Mouse (Mus musculus) CH12.LX (cell line): ENCODE measurements around the gene Zfp189. TPM values are rescaled to one million over a fixed set of nuclear protein-coding genes. Genes with fewer than 3 reads are reported as not detected.

Source experiments
- DNase-seq: peaks from one replicate; pipeline ENCODE4 v3.0.0-alpha.2; 2013; ENCODE audit errors: extremely low read depth
- H3K27ac ChIP-seq: 2 replicates; pipeline ENCODE4 v1.5.1; 2012; ENCODE audit warnings: low read depth, mild to moderate bottlenecking, control low read depth, moderate library complexity; ENCODE audit not compliant: insufficient read depth
- H3K27me3 ChIP-seq: replicated peaks from 2 replicates; pipeline ENCODE3; 2012; ENCODE audit warnings: inconsistent platforms
- H3K36me3 ChIP-seq, 2 experiments: replicated peaks in 1 of 2; 2 replicates each; pipeline versions ENCODE3 to v1.6.1; 2012; ENCODE audit warnings: inconsistent platforms in 1 of 2, low read length in 1 of 2, mild to moderate bottlenecking in 1 of 2, mixed read lengths in 1 of 2, moderate library complexity in 1 of 2; ENCODE audit not compliant: control insufficient read depth in 1 of 2, insufficient read depth in 1 of 2
- H3K4me1 ChIP-seq, 2 experiments: 2 replicates each; pipeline ENCODE4 v1.6.1; 2012; ENCODE audit warnings: inconsistent platforms in 1 of 2, moderate library complexity in 1 of 2; ENCODE audit not compliant: insufficient read depth in 2 of 2, control insufficient read depth in 1 of 2
- H3K4me2 ChIP-seq: 2 replicates; pipeline ENCODE4 v1.6.1; 2012; ENCODE audit warnings: low read depth, mild to moderate bottlenecking, control low read depth; ENCODE audit not compliant: poor library complexity, insufficient read depth, severe bottlenecking
- H3K4me3 ChIP-seq, 3 experiments: fragments of 150-350 bp in 1 of 3; sonication (generic) in 1 of 3; replicated peaks in 1 of 3; 2 replicates each; pipeline versions ENCODE3 to v1.5.1; 2011 to 2012; ENCODE audit warnings: low read depth in 2 of 3, low read length in 2 of 3, mild to moderate bottlenecking in 2 of 3, moderate library complexity in 2 of 3, control low read depth in 1 of 3, improper control_type of control experiment in 1 of 3, inconsistent platforms in 1 of 3, mixed read lengths in 1 of 3; ENCODE audit not compliant: poor library complexity in 1 of 3
- H3K79me2 ChIP-seq: replicated peaks from 2 replicates; pipeline ENCODE4 v1.6.1; 2012; ENCODE audit warnings: mild to moderate bottlenecking, moderate library complexity; ENCODE audit not compliant: control insufficient read depth, poor library complexity, insufficient read depth, severe bottlenecking; ENCODE audit errors: extremely low read depth
- H3K9ac ChIP-seq: 2 replicates; pipeline ENCODE4 v1.6.1; 2012; ENCODE audit warnings: low read depth, mild to moderate bottlenecking, control low read depth, moderate library complexity; ENCODE audit not compliant: insufficient read depth
- H3K9me3 ChIP-seq: replicated peaks from 2 replicates; pipeline ENCODE3; 2012; ENCODE audit warnings: low read length, inconsistent platforms, mixed read lengths
- CHD1 ChIP-seq: IDR thresholded peaks from 2 replicates; pipeline ENCODE4 v1.6.1; 2012; ENCODE audit warnings: low read depth, low read length, improper control_type of control experiment, inconsistent platforms
- CTCF ChIP-seq, 2 experiments: IDR thresholded peaks in 1 of 2; conservative IDR thresholded peaks in 1 of 2; 2 replicates each; pipeline ENCODE4 v1.5.1; 2011 to 2012; ENCODE audit warnings: low read depth in 2 of 2, low read length in 2 of 2, improper control_type of control experiment in 1 of 2, inconsistent platforms in 1 of 2, mild to moderate bottlenecking in 1 of 2, moderate library complexity in 1 of 2
- E2F4 ChIP-seq: IDR thresholded peaks from 2 replicates; pipeline ENCODE4 v1.6.1; 2011; ENCODE audit warnings: low read depth, low read length, improper control_type of control experiment; ENCODE audit not compliant: insufficient replicate concordance
- ELF1 ChIP-seq: IDR thresholded peaks from 2 replicates; pipeline ENCODE4 v1.6.1; 2014; ENCODE audit warnings: low read depth, mild to moderate bottlenecking, inconsistent platforms, low read length, improper control_type of control experiment
- EP300 ChIP-seq: IDR thresholded peaks from 2 replicates; pipeline ENCODE4 v1.6.1; 2011; ENCODE audit warnings: low read length, improper control_type of control experiment
- GABPA ChIP-seq: IDR thresholded peaks from 2 replicates; pipeline ENCODE4 v1.6.1; 2012; ENCODE audit warnings: low read depth, low read length, improper control_type of control experiment, inconsistent platforms; ENCODE audit not compliant: insufficient replicate concordance
- JUN ChIP-seq: IDR thresholded peaks from 2 replicates; pipeline ENCODE4 v1.6.1; 2011; ENCODE audit warnings: low read depth, mild to moderate bottlenecking, low read length, improper control_type of control experiment, moderate library complexity; ENCODE audit not compliant: insufficient read depth
- MAZ ChIP-seq: IDR thresholded peaks from 2 replicates; pipeline ENCODE4 v1.6.1; 2012; ENCODE audit warnings: low read depth, mild to moderate bottlenecking, inconsistent platforms, low read length, improper control_type of control experiment, moderate library complexity
- MEF2A ChIP-seq: IDR thresholded peaks from 2 replicates; pipeline ENCODE4 v1.6.1; 2014; ENCODE audit warnings: low read depth, mild to moderate bottlenecking, inconsistent platforms, low read length, improper control_type of control experiment, borderline replicate concordance
- MXI1 ChIP-seq: IDR thresholded peaks from 2 replicates; pipeline ENCODE4 v1.6.1; 2011; ENCODE audit warnings: mild to moderate bottlenecking, low read depth, low read length, improper control_type of control experiment
- MYC ChIP-seq: IDR thresholded peaks from 2 replicates; pipeline ENCODE4 v1.6.1; 2011; ENCODE audit warnings: low read depth, mild to moderate bottlenecking, improper control_type of control experiment, low read length
- NELFE ChIP-seq: IDR thresholded peaks from 2 replicates; pipeline ENCODE4 v1.6.1; 2011; ENCODE audit warnings: low read depth, low read length, improper control_type of control experiment
- NRF1 ChIP-seq: IDR thresholded peaks from 2 replicates; pipeline ENCODE4 v1.6.1; 2014; ENCODE audit warnings: low read depth, mild to moderate bottlenecking, inconsistent platforms, low read length, improper control_type of control experiment, moderate library complexity
- PAX5 ChIP-seq: IDR thresholded peaks from 2 replicates; pipeline ENCODE4 v1.6.1; 2012; ENCODE audit warnings: low read length, inconsistent platforms, mixed read lengths
- POLR2AphosphoS2 ChIP-seq: IDR thresholded peaks from 2 replicates; pipeline ENCODE4 v1.6.1; 2011; ENCODE audit warnings: low read depth, low read length, improper control_type of control experiment
- RAD21 ChIP-seq: IDR thresholded peaks from 2 replicates; pipeline ENCODE4 v1.6.1; 2011; ENCODE audit warnings: low read depth, mild to moderate bottlenecking, low read length, improper control_type of control experiment, moderate library complexity
- SMC3 ChIP-seq: IDR thresholded peaks from 2 replicates; pipeline ENCODE4 v1.6.1; 2011; ENCODE audit warnings: low read depth, low read length, improper control_type of control experiment
- TBP ChIP-seq: conservative IDR thresholded peaks from 2 replicates; pipeline ENCODE4 v1.6.1; 2011; ENCODE audit warnings: low read depth, low read length, improper control_type of control experiment
- USF2 ChIP-seq: conservative IDR thresholded peaks from 2 replicates; pipeline ENCODE4 v1.6.1; 2011; ENCODE audit warnings: low read depth, low read length, improper control_type of control experiment
- ZKSCAN1 ChIP-seq: IDR thresholded peaks from 2 replicates; pipeline ENCODE4 v1.6.1; 2012; ENCODE audit warnings: low read depth, inconsistent platforms, low read length, improper control_type of control experiment, borderline replicate concordance
- ZNF384 ChIP-seq: IDR thresholded peaks from 2 replicates; pipeline ENCODE4 v1.6.1; 2012; ENCODE audit warnings: low read depth, low read length, improper control_type of control experiment, inconsistent platforms
- dilution Hi-C: fragments of 300-500 bp; cut with MboI; formaldehyde crosslinking; loops from 2 replicates; pipeline ENCODE4 v1.14.3; 2020; ENCODE audit warnings: low sequenced_read_pairs; ENCODE audit not compliant: extremely low pct_unique_long_range_greater_than_20kb, extremely low pct_ligation_motif_present
- in situ Hi-C: fragments of 300-500 bp; cut with MboI; formaldehyde crosslinking; loops from 3 replicates; pipeline ENCODE4 v1.14.3; 2019; ENCODE audit warnings: low sequenced_read_pairs, low pct_ligation_motif_present, low pct_unique_long_range_greater_than_20kb, mixed read lengths
- polyA plus RNA-seq: library from polyadenylated mRNA; unstranded; fragments of >175 nt; gene quantifications from 2 replicates; pipeline ENCODE4 v1.2.1, GENCODE M21; 2012; ENCODE audit warnings: low read depth; ENCODE audit not compliant: insufficient read length
- total RNA-seq, 2 experiments: library from RNA; depleted of rRNA; stranded (reverse); fragments of 300-350 nt in 1 of 2; fragments of >200 nt in 1 of 2; gene quantifications; 2 replicates each; pipeline ENCODE4 v1.2.3; 2012 to 2014

Gene Zfp189
- total and polyA plus RNA-seq, 3 experiments: 1.6 to 5.1 (median 4.3) TPM

- TF ChIP-seq ELF1 (no peak), GABPA (no peak), USF2 (no peak)
- no peaks in the 10 kb centered on the region for H3K27me3 ChIP-seq
- dilution Hi-C loops (no loop called here), in situ Hi-C loops (no loop called here)
- no peak overlapping the region for H3K9ac ChIP-seq
- H3K4me1 ChIP-seq: no peaks in the 10 kb centered on the region
- H3K9me3 ChIP-seq: no peaks in the 10 kb centered on the region
- no peaks in the 10 kb centered on the region for H3K79me2 ChIP-seq
- no peaks in the 10 kb centered on the region for H3K36me3 ChIP-seq
- H3K4me3 ChIP-seq: no peak overlapping the region
- no peak overlapping the region for H3K4me2 ChIP-seq
- H3K27ac ChIP-seq: no peak overlapping the region
- DNase-seq: no peak
Observed at GRCm38 (mm10) chr4:49546873-49547543, 26.0 kb downstream of the Zfp189 start.

DNA sequence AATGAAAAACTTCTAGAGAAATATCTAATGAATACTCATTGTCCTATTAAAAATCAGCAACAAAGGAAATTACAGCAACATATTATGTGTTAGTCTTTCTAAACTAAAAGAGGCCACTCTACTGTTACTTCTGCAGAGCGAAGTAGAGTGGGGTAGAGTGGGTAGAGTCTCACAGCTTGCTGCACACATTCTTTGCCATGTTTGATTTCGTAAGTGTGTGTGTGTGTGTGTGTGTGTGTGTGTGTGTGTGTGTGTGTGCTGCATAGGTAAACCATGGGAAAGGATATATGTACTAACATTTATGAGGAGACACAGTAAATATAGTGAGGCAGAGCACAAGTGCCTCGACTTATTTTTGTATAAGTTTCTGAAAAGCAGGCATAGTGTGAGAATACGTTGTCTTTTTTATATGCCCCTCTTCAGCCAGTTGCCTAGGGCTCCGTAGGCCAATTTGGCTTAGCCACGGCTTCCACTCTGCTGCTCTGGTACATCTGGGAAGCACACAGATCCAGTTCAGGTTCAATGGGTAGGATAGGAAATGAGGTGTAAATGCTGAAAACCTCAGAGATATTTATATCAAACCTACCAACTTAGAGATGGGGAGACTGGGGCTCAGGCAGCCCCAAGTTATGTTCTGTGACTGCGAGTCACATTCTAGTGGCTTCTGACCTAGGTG is 26.7 kb downstream of the Zfp189 start:
- H3K4me1 ChIP-seq: no peaks in the 10 kb centered on the region
- in situ Hi-C loops (no loop called here), dilution Hi-C loops (no loop called here)
- no peak overlapping the region for H3K4me2 ChIP-seq
- TF ChIP-seq NELFE: no peak
- no peak for TF ChIP-seq JUN
- no peak for TF ChIP-seq MYC
- no peak for TF ChIP-seq E2F4
- no peak for TF ChIP-seq RAD21
- no peak for TF ChIP-seq EP300
- TF ChIP-seq SMC3: no peak
- TF ChIP-seq NRF1: no peak
- no peak for TF ChIP-seq USF2
- TF ChIP-seq CTCF (conservative IDR thresholded peaks at IDR 0.05 in 1 of 2, IDR thresholded peaks at IDR 0.05 in 1 of 2; ENCODE audit: low read depth in 2 of 2, low read length in 2 of 2): no peak
- H3K27me3 ChIP-seq: no peaks in the 10 kb centered on the region
- no peak overlapping the region for H3K4me3 ChIP-seq
- no peak overlapping the region for H3K9ac ChIP-seq
- no peak overlapping the region for H3K27ac ChIP-seq
- H3K9me3 ChIP-seq: no peaks in the 10 kb centered on the region
- no peak for DNase-seq
- H3K36me3 ChIP-seq: no peaks in the 10 kb centered on the region
- H3K79me2 ChIP-seq: no peaks in the 10 kb centered on the region

- Histone ChIP-seq H3K36me3 (no peaks in the 10 kb centered on the region), H3K4me1 (no peaks in the 10 kb centered on the region), H3K4me3 (no peak within 1 kb of the TSS), H3K79me2 (no peaks in the 10 kb centered on the region), H3K27ac (no peak within 1 kb of the TSS), H3K9ac (no peak within 1 kb of the TSS), H3K9me3 (no peaks in the 10 kb centered on the region), H3K4me2 (no peak within 1 kb of the TSS), H3K27me3 (no peaks in the 10 kb centered on the region)
- no peak for DNase-seq
- in situ Hi-C loops: no loop called here
- TF ChIP-seq POLR2AphosphoS2: no peak
- TF ChIP-seq MXI1: no peak
- no peak for TF ChIP-seq NRF1
- no peak for TF ChIP-seq GABPA
- no peak for TF ChIP-seq MAZ
- TF ChIP-seq ZKSCAN1: no peak
- TF ChIP-seq ZNF384: no peak
- TF ChIP-seq PAX5: no peak
- TF ChIP-seq TBP: no peak
- no peak for TF ChIP-seq CHD1
- TF ChIP-seq MEF2A: no peak
- no peak for TF ChIP-seq RAD21
- dilution Hi-C loops: no loop called here
Observed at GRCm38 (mm10) chr4:49549383-49549782, 28.4 kb downstream of the Zfp189 start, which contains the start of gene Aldob. Gene Aldob, minus strand, starts transcription at chr4:49549546.
